Mouse (Mus musculus): ENCODE measurements at regions not wholly inside any gene's neighbourhood (a gene's known extent, or its start where the extent isn't known, plus 50 kb on each side); places are given as distances from the start of the nearest gene placed in this dataset.
A peak's percentile ranks its signal among the peaks of the same experiment; 100 is the strongest.

DNA sequence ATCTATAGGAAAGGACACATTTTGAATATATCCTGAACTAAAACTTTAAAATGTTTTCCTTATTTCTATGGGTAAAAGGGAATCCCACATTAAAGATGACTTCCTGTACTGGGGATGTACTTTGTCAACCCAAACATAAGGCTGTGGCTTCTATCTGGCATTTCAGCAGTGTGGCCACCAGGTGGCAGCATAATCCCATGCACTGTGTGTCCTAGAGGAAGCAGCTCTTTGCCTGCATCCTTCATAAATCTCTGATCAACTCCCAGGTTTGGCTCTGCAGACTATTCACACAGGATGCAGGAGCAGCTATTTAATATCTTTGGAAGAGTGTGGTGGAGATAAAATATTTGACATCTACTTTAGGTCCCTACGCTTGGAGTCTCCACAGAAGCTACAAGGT is 59.1 kb downstream of the Bmp15 start:
- ATAC-seq (ENCODE audit: low read depth) = no peak
- DNase-seq = peak; percentile 5
- Histone ChIP-seq H3K4me2 (no peak overlapping the region), H3K9ac (no peak overlapping the region), H3K27ac (no peak overlapping the region), H3K9me3 (replicated peaks) (no peaks in the 10 kb centered on the region), H3K4me3 (replicated peaks) (no peak overlapping the region), H3K4me1 (replicated peaks) (no peaks in the 10 kb centered on the region), H3K36me3 (no peaks in the 10 kb centered on the region), H3K27me3 (no peaks in the 10 kb centered on the region)
- 92% methylated on average over 1 of the region's 1 CpGs for WGBS (ENCODE audit: insufficient replicate concordance)

- Histone ChIP-seq H3K27ac (no peak overlapping the region), H3K9ac (no peak overlapping the region), H3K36me3 (no peaks in the 10 kb centered on the region), H3K9me3 (replicated peaks) (no peaks in the 10 kb centered on the region), H3K27me3 (no peaks in the 10 kb centered on the region), H3K4me2 (no peak overlapping the region), H3K4me3 (replicated peaks) (no peak overlapping the region), H3K4me1 (replicated peaks) (no peaks in the 10 kb centered on the region)
- no peak for DNase-seq
- 48% methylated on average over 4 of the region's 4 CpGs for WGBS (ENCODE audit: insufficient replicate concordance)
- ATAC-seq (ENCODE audit: low read depth) = no peak
These were observed 62.0 kb downstream of the Bmp15 start for GRCm38 (mm10) chrX:6258523-6258922.

GRCm38 (mm10) chrX:6254058-6254457 is 66.5 kb downstream of the Bmp15 start:
- H3K4me1 ChIP-seq (replicated peaks) = no peaks in the 10 kb centered on the region
- ATAC-seq (ENCODE audit: low read depth) (no peak), DNase-seq (no peak)
- no peak overlapping the region for H3K27ac ChIP-seq
- H3K4me2 ChIP-seq = no peak overlapping the region
- H3K9me3 ChIP-seq (replicated peaks) = no peaks in the 10 kb centered on the region
- H3K36me3 ChIP-seq = no peaks in the 10 kb centered on the region
- H3K27me3 ChIP-seq = no peaks in the 10 kb centered on the region
- no peak overlapping the region for H3K4me3 ChIP-seq (replicated peaks)
- no peak overlapping the region for H3K9ac ChIP-seq

- ATAC-seq (ENCODE audit: low read depth) (no peak), DNase-seq (no peak)
- H3K4me3 ChIP-seq (replicated peaks) = no peak overlapping the region
- no peaks in the 10 kb centered on the region for H3K9me3 ChIP-seq (replicated peaks)
- no peaks in the 10 kb centered on the region for H3K4me1 ChIP-seq (replicated peaks)
- H3K36me3 ChIP-seq = no peaks in the 10 kb centered on the region
- no peak overlapping the region for H3K4me2 ChIP-seq
- H3K27me3 ChIP-seq = no peaks in the 10 kb centered on the region
- no peak overlapping the region for H3K9ac ChIP-seq
- 19% methylated on average over 2 of the region's 2 CpGs for WGBS (ENCODE audit: insufficient replicate concordance)
- H3K27ac ChIP-seq = no peak overlapping the region
These were observed 67.6 kb downstream of the Bmp15 start for GRCm38 (mm10) chrX:6252873-6253272.
